8 mouse cellular contexts compared by ENCODE assay signal in genomic region chr11:78194411-78195100, GRCm38 (mm10). TPM values are rescaled to one million over a fixed set of nuclear protein-coding genes. Genes with fewer than 3 reads are reported as not detected.
DNase-seq lines count a peak whose midpoint lies in the region; ATAC-seq and TF ChIP-seq lines count a peak whose summit lies in the region.

No protein-coding gene starts in this region.

- peaks cover 15% of the 10 kb centered on the region for H3K4me1 ChIP-seq in forebrain, embryonic 16.5 days (replicated peaks; ENCODE audit: control insufficient read depth, insufficient read depth, low read length)
- H3K4me1 ChIP-seq in hindbrain, embryonic 10.5 days (replicated peaks), result peaks cover 27% of the 10 kb centered on the region
- peaks cover 14% of the 10 kb centered on the region for H3K4me1 ChIP-seq in limb, embryonic 14.5 days (ENCODE audit: control insufficient read depth, insufficient read depth, low read length)
- H3K4me1 ChIP-seq in midbrain, embryonic 13.5 days (replicated peaks), result peaks cover 20% of the 10 kb centered on the region

- H3K4me2 ChIP-seq in forebrain, embryonic 16.5 days (ENCODE audit: low read length), result peak overlapping the region; percentile 43
- H3K4me2 ChIP-seq in limb, embryonic 14.5 days (replicated peaks; ENCODE audit: low read depth, low read length, severe bottlenecking), result peak overlapping the region; percentile 56
- peak overlapping the region; percentile 47 for H3K4me2 ChIP-seq in midbrain, embryonic 13.5 days (replicated peaks)

- 0 out of 2 replicates have a peak, but pooled peaks have one; percentile 48 for ATAC-seq in forebrain, embryonic 16.5 days
- peak; percentile 74 for ATAC-seq in limb, embryonic 14.5 days (ENCODE audit: low FRiP score, low read depth)
- peak; percentile 54; the same call in 1 of the 2 replicates for ATAC-seq in midbrain, embryonic 13.5 days

- no peaks in the 10 kb centered on the region for H3K27me3 ChIP-seq in forebrain, embryonic 16.5 days (replicated peaks; ENCODE audit: control insufficient read depth, insufficient read depth, low read length)
- 0 out of 2 replicates have a peak, but pooled peaks cover 3% of the 10 kb centered on the region for H3K27me3 ChIP-seq in hindbrain, embryonic 10.5 days (ENCODE audit: insufficient read depth, poor library complexity, severe bottlenecking)
- no peaks in the 10 kb centered on the region for H3K27me3 ChIP-seq in limb, embryonic 14.5 days (ENCODE audit: control insufficient read depth, insufficient read depth, low read length)
- no peaks in the 10 kb centered on the region for H3K27me3 ChIP-seq in midbrain, embryonic 13.5 days
- H3K27me3 ChIP-seq in splenic B cell, adult 2 months (ENCODE audit: control insufficient read depth, insufficient read depth, low read length, poor library complexity, severe bottlenecking), result no peaks in the 10 kb centered on the region

- H3K36me3 ChIP-seq in forebrain, embryonic 16.5 days (ENCODE audit: control insufficient read depth, insufficient read depth), result peaks cover 14% of the 10 kb centered on the region; the same call in 1 of the 2 replicates
- peaks cover 37% of the 10 kb centered on the region for H3K36me3 ChIP-seq in hindbrain, embryonic 10.5 days
- peaks cover 34% of the 10 kb centered on the region for H3K36me3 ChIP-seq in limb, embryonic 14.5 days (ENCODE audit: control insufficient read depth, insufficient read depth, low read length)
- peaks cover 29% of the 10 kb centered on the region for H3K36me3 ChIP-seq in midbrain, embryonic 13.5 days
- no peaks in the 10 kb centered on the region for H3K36me3 ChIP-seq in splenic B cell, adult 2 months (ENCODE audit: control insufficient read depth, insufficient read depth, low read length, poor library complexity, severe bottlenecking)

- peak; percentile 73 for DNase-seq in CD4-positive, CD25-positive, alpha-beta regulatory T cell, adult 2 months (ENCODE audit: low read depth, low spot score)
- peak; percentile 54 to 67 for DNase-seq in adrenal gland, postnatal 4 days (ENCODE audit: low spot score in 2 of 2)
- DNase-seq in hindbrain, embryonic 10.5 days (ENCODE audit: low spot score), result peak; percentile 79
- DNase-seq in limb, embryonic 14.5 days (ENCODE audit: low spot score), result peak; percentile 83
- peak; percentile 74 for DNase-seq in splenic B cell, adult 2 months (ENCODE audit: low read depth, low spot score)
- no peak for DNase-seq in cerebellum, adult 9-10 months

- no peaks in the 10 kb centered on the region for H3K9me3 ChIP-seq in forebrain, embryonic 16.5 days (ENCODE audit: control insufficient read depth, low read length)
- H3K9me3 ChIP-seq in hindbrain, embryonic 10.5 days, result no peaks in the 10 kb centered on the region
- H3K9me3 ChIP-seq in limb, embryonic 14.5 days (ENCODE audit: control insufficient read depth, low read length), result no peaks in the 10 kb centered on the region
- no peaks in the 10 kb centered on the region for H3K9me3 ChIP-seq in midbrain, embryonic 13.5 days

- H3K27ac ChIP-seq in forebrain, embryonic 16.5 days (ENCODE audit: low read length), result no peak overlapping the region
- H3K27ac ChIP-seq in hindbrain, embryonic 10.5 days, result peak overlapping the region; percentile 77
- 0 out of 2 replicates have a peak overlapping the region, but pooled peaks have one; percentile 13 for H3K27ac ChIP-seq in limb, embryonic 14.5 days (replicated peaks; ENCODE audit: low read depth, low read length)
- H3K27ac ChIP-seq in midbrain, embryonic 13.5 days, result no peak overlapping the region

- no peak overlapping the region; the same call in 1 of the 2 replicates for H3K9ac ChIP-seq in forebrain, embryonic 16.5 days (replicated peaks; ENCODE audit: low read depth, low read length)
- peak overlapping the region; percentile 41 for H3K9ac ChIP-seq in limb, embryonic 14.5 days (ENCODE audit: low read depth, low read length, severe bottlenecking)
- peak overlapping the region; percentile 36 for H3K9ac ChIP-seq in midbrain, embryonic 13.5 days (replicated peaks)

- H3K4me3 ChIP-seq in forebrain, embryonic 16.5 days (replicated peaks; ENCODE audit: low read length), result peak overlapping the region; percentile 28
- peak overlapping the region; percentile 57 for H3K4me3 ChIP-seq in hindbrain, embryonic 10.5 days
- peak overlapping the region; percentile 47 for H3K4me3 ChIP-seq in limb, embryonic 14.5 days (replicated peaks; ENCODE audit: low read length)
- H3K4me3 ChIP-seq in midbrain, embryonic 13.5 days (replicated peaks), result peak overlapping the region; percentile 31

- TF ChIP-seq POLR2A in limb, embryonic 14.5 days (IDR thresholded peaks at IDR 0.05; ENCODE audit: borderline replicate concordance, extremely low read depth, insufficient read depth, insufficient read length), result no peak

- 4% methylated on average over 30 of the region's 30 CpGs for WGBS in forebrain, embryonic 16.5 days
- 2% methylated on average over 30 of the region's 30 CpGs for WGBS in hindbrain, embryonic 10.5 days
- 4% methylated on average over 28 of the region's 30 CpGs for WGBS in limb, embryonic 14.5 days
- WGBS in midbrain, embryonic 13.5 days, result 5% methylated on average over 30 of the region's 30 CpGs

RNA-seq across cellular contexts. Expression of gene Proca1, which starts 1.4 kb away (rescaled TPM):
- 1 to 10 TPM; 7.9 to 8.8 TPM for total RNA-seq in adrenal gland, postnatal 4 days (2021)
- polyA plus RNA-seq in forebrain, embryonic 16.5 days (2015; fragmentation: Nextera tagmentation; extraction: Ambion mirVana), result 0.94 and 3.0 TPM in 2 replicates
- 1.6 and 1.8 TPM in 2 replicates for polyA plus RNA-seq in hindbrain, embryonic 10.5 days (2016; fragmentation: Nextera tagmentation; extraction: Ambion mirVana)
- 1.7 and 1.9 TPM in 2 replicates for polyA plus RNA-seq in limb, embryonic 14.5 days (2012; rRNA removed)
- polyA plus RNA-seq in limb, embryonic 14.5 days (2014; fragmentation: Nextera tagmentation; extraction: Ambion mirVana), result 2.1 and 3.2 TPM in 2 replicates
- 0.84 and 2.2 TPM in 2 replicates for polyA plus RNA-seq in midbrain, embryonic 13.5 days (2015; fragmentation: Nextera tagmentation; extraction: Ambion mirVana)

RNA-seq across cellular contexts. Expression of gene Rab34, which starts 6.3 kb away (rescaled TPM):
- total RNA-seq in adrenal gland, postnatal 4 days (2021), result 100 to 1,000 TPM; 120 to 124 TPM
- 53.9 and 56.9 TPM in 2 replicates for polyA plus RNA-seq in forebrain, embryonic 16.5 days (2015; fragmentation: Nextera tagmentation; extraction: Ambion mirVana)
- polyA plus RNA-seq in hindbrain, embryonic 10.5 days (2016; fragmentation: Nextera tagmentation; extraction: Ambion mirVana), result 71.8 and 80.5 TPM in 2 replicates
- 163 and 228 TPM in 2 replicates for polyA plus RNA-seq in limb, embryonic 14.5 days (2012; rRNA removed)
- 171 and 181 TPM in 2 replicates for polyA plus RNA-seq in limb, embryonic 14.5 days (2014; fragmentation: Nextera tagmentation; extraction: Ambion mirVana)
- polyA plus RNA-seq in midbrain, embryonic 13.5 days (2015; fragmentation: Nextera tagmentation; extraction: Ambion mirVana), result 42.0 and 43.4 TPM in 2 replicates

RNA-seq across cellular contexts. Expression of gene Rpl23a, which starts 11.2 kb away (rescaled TPM):
- 1,000 to 10,000 TPM; 2,039 to 2,132 TPM for total RNA-seq in adrenal gland, postnatal 4 days (2021)
- 758 and 831 TPM in 2 replicates for polyA plus RNA-seq in forebrain, embryonic 16.5 days (2015; fragmentation: Nextera tagmentation; extraction: Ambion mirVana)
- 1,007 and 1,099 TPM in 2 replicates for polyA plus RNA-seq in hindbrain, embryonic 10.5 days (2016; fragmentation: Nextera tagmentation; extraction: Ambion mirVana)
- polyA plus RNA-seq in limb, embryonic 14.5 days (2012; rRNA removed), result 1,666 and 3,231 TPM in 2 replicates
- polyA plus RNA-seq in limb, embryonic 14.5 days (2014; fragmentation: Nextera tagmentation; extraction: Ambion mirVana), result 1,710 and 1,819 TPM in 2 replicates
- 934 and 937 TPM in 2 replicates for polyA plus RNA-seq in midbrain, embryonic 13.5 days (2015; fragmentation: Nextera tagmentation; extraction: Ambion mirVana)

RNA-seq across cellular contexts. Expression of gene Tlcd1, which starts 18.0 kb away (rescaled TPM):
- total RNA-seq in adrenal gland, postnatal 4 days (2021), result 10 to 100 TPM; 45.2 to 46.9 TPM
- polyA plus RNA-seq in forebrain, embryonic 16.5 days (2015; fragmentation: Nextera tagmentation; extraction: Ambion mirVana), result 5.4 and 6.5 TPM in 2 replicates
- polyA plus RNA-seq in hindbrain, embryonic 10.5 days (2016; fragmentation: Nextera tagmentation; extraction: Ambion mirVana), result 7.0 and 8.9 TPM in 2 replicates
- 43.3 and 48.4 TPM in 2 replicates for polyA plus RNA-seq in limb, embryonic 14.5 days (2012; rRNA removed)
- polyA plus RNA-seq in limb, embryonic 14.5 days (2014; fragmentation: Nextera tagmentation; extraction: Ambion mirVana), result 19.4 and 21.4 TPM in 2 replicates
- 5.0 and 5.9 TPM in 2 replicates for polyA plus RNA-seq in midbrain, embryonic 13.5 days (2015; fragmentation: Nextera tagmentation; extraction: Ambion mirVana)

RNA-seq across cellular contexts. Expression of gene Nek8, which starts 18.1 kb away (rescaled TPM):
- 10 to 100 TPM; 16.3 to 16.5 TPM for total RNA-seq in adrenal gland, postnatal 4 days (2021)
- 5.1 and 6.0 TPM in 2 replicates for polyA plus RNA-seq in forebrain, embryonic 16.5 days (2015; fragmentation: Nextera tagmentation; extraction: Ambion mirVana)
- 11.3 and 12.1 TPM in 2 replicates for polyA plus RNA-seq in hindbrain, embryonic 10.5 days (2016; fragmentation: Nextera tagmentation; extraction: Ambion mirVana)
- polyA plus RNA-seq in limb, embryonic 14.5 days (2012; rRNA removed), result 38.3 and 46.4 TPM in 2 replicates
- polyA plus RNA-seq in limb, embryonic 14.5 days (2014; fragmentation: Nextera tagmentation; extraction: Ambion mirVana), result 11.9 and 17.2 TPM in 2 replicates
- polyA plus RNA-seq in midbrain, embryonic 13.5 days (2015; fragmentation: Nextera tagmentation; extraction: Ambion mirVana), result 4.7 and 5.2 TPM in 2 replicates

Comparison
In these comparisons a context has a peak if more than half of its experiments do, and no peak if none do; other contexts are left out.
1. H3K27ac ChIP-seq: peak in hindbrain, embryonic 10.5 days (single experiment) and limb, embryonic 14.5 days (single experiment); none in forebrain, embryonic 16.5 days (single experiment) and midbrain, embryonic 13.5 days (single experiment).
2. Peak in every context shown above with its lines, with median percentiles within 50 percentile points of each other: ATAC-seq, H3K4me2 ChIP-seq and H3K4me3 ChIP-seq.